Mouse (Mus musculus) megakaryocyte progenitor cell, adult 5-6 weeks (primary cell): ENCODE measurements around the gene Arhgap8. TPM values are rescaled to one million over a fixed set of nuclear protein-coding genes. Genes with fewer than 3 reads are reported as not detected.

Experiments used
- ATAC-seq: replicated peaks from 2 replicates; pipeline ENCODE4 v1.8.0; 2016; ENCODE audit warnings: mild to moderate bottlenecking, moderate TSS enrichment, inconsistent platforms; ENCODE audit not compliant: poor library complexity
- total RNA-seq, 2 experiments: library from RNA; stranded (forward) in 1 of 2; stranded (reverse) in 1 of 2; fragments of 157-497, 149-512 nt in 1 of 2; fragments of 200-1000 nt in 1 of 2; gene quantifications; 2 replicates each; pipeline versions ENCODE4 v1.2.3 to v1.2.4; 2015 to 2017

Arhgap8 gene
- total RNA-seq (2015) (not detected in 2 replicates), total RNA-seq (2017) (not detected in 2 replicates)

- no peak for ATAC-seq
Observed at GRCm38 (mm10) chr15:84719791-84720190, at the start of gene Arhgap8. Gene Arhgap8, plus strand, starts transcription at chr15:84720052.

- no peak for ATAC-seq
Observed at GRCm38 (mm10) chr15:84670657-84671055, 49.2 kb upstream of the Arhgap8 start.

GRCm38 (mm10) chr15:84671401-84672307 is 48.2 kb upstream of the Arhgap8 start:
- peak; percentile 56 for ATAC-seq

GRCm38 (mm10) chr15:84672308-84672615 is 47.6 kb upstream of the Arhgap8 start:
- ATAC-seq, result no peak

- ATAC-seq, result no peak
Observed at GRCm38 (mm10) chr15:84672616-84673015, 47.2 kb upstream of the Arhgap8 start.

- ATAC-seq, result no peak
Observed at GRCm38 (mm10) chr15:84674329-84675067, 45.4 kb upstream of the Arhgap8 start.

GRCm38 (mm10) chr15:84675317-84675716 is 44.5 kb upstream of the Arhgap8 start:
- ATAC-seq, result no peak

GRCm38 (mm10) chr15:84677943-84678342 is 41.9 kb upstream of the Arhgap8 start:
- no peak for ATAC-seq

- ATAC-seq, result 0 out of 2 replicates have a peak, but pooled peaks have one; percentile 28
Observed at GRCm38 (mm10) chr15:84679090-84679489, 40.8 kb upstream of the Arhgap8 start.

GRCm38 (mm10) chr15:84679794-84680193 is 40.1 kb upstream of the Arhgap8 start:
- ATAC-seq, result no peak

- ATAC-seq, result peak; percentile 69
Observed at GRCm38 (mm10) chr15:84680545-84681454, 39.1 kb upstream of the Arhgap8 start.

- ATAC-seq, result no peak
Observed at GRCm38 (mm10) chr15:84681455-84682193, 38.2 kb upstream of the Arhgap8 start.

GRCm38 (mm10) chr15:84682206-84682605 is 37.6 kb upstream of the Arhgap8 start:
- no peak for ATAC-seq

GRCm38 (mm10) chr15:84682821-84683220 is 37.0 kb upstream of the Arhgap8 start:
- ATAC-seq, result no peak

- ATAC-seq, result no peak
Observed at GRCm38 (mm10) chr15:84684520-84684919, 35.3 kb upstream of the Arhgap8 start.

GRCm38 (mm10) chr15:84685417-84685816 is 34.4 kb upstream of the Arhgap8 start:
- ATAC-seq, result peak; percentile 79

- no peak for ATAC-seq
Observed at GRCm38 (mm10) chr15:84687904-84688303, 31.9 kb upstream of the Arhgap8 start.

- no peak for ATAC-seq
Observed at GRCm38 (mm10) chr15:84689356-84689755, 30.5 kb upstream of the Arhgap8 start.

GRCm38 (mm10) chr15:84691513-84691912 is 28.3 kb upstream of the Arhgap8 start:
- no peak for ATAC-seq

- no peak for ATAC-seq
Observed at GRCm38 (mm10) chr15:84692645-84693044, 27.2 kb upstream of the Arhgap8 start.
